Mouse (Mus musculus) MEL (cell line): Measurements from ENCODE around the gene Gm42417.

ENCODE experiments used
- CTCF ChIP-seq, 3 experiments: IDR thresholded peaks in 2 of 3; conservative IDR thresholded peaks in 1 of 3; 2 replicates each; pipeline ENCODE4 v1.5.1; 2011 to 2012; ENCODE audit warnings: low read length in 3 of 3, low read depth in 2 of 3, mild to moderate bottlenecking in 2 of 3, improper control_type of control experiment in 1 of 3, inconsistent platforms in 1 of 3, mixed read lengths in 1 of 3, moderate library complexity in 1 of 3; ENCODE audit not compliant: control insufficient read depth in 1 of 3, insufficient read depth in 1 of 3, poor library complexity in 1 of 3, severe bottlenecking in 1 of 3
- EP300 ChIP-seq, 2 experiments: IDR thresholded peaks; 2 replicates each; pipeline ENCODE4 v1.6.1; 2011; ENCODE audit warnings: improper control_type of control experiment in 2 of 2, low read length in 2 of 2, low read depth in 1 of 2, mild to moderate bottlenecking in 1 of 2
- MAX ChIP-seq: IDR thresholded peaks from 2 replicates; pipeline ENCODE4 v1.6.1; 2011; ENCODE audit warnings: low read length, improper control_type of control experiment
- MYC ChIP-seq: IDR thresholded peaks from 2 replicates; pipeline ENCODE4 v1.6.1; 2011; ENCODE audit warnings: low read depth, mild to moderate bottlenecking, low read length, improper control_type of control experiment, moderate library complexity
- USF1 ChIP-seq: IDR thresholded peaks from 2 replicates; pipeline ENCODE4 v1.6.1; 2014; ENCODE audit warnings: low read depth, mild to moderate bottlenecking, inconsistent platforms, low read length, improper control_type of control experiment, moderate library complexity

DNA sequence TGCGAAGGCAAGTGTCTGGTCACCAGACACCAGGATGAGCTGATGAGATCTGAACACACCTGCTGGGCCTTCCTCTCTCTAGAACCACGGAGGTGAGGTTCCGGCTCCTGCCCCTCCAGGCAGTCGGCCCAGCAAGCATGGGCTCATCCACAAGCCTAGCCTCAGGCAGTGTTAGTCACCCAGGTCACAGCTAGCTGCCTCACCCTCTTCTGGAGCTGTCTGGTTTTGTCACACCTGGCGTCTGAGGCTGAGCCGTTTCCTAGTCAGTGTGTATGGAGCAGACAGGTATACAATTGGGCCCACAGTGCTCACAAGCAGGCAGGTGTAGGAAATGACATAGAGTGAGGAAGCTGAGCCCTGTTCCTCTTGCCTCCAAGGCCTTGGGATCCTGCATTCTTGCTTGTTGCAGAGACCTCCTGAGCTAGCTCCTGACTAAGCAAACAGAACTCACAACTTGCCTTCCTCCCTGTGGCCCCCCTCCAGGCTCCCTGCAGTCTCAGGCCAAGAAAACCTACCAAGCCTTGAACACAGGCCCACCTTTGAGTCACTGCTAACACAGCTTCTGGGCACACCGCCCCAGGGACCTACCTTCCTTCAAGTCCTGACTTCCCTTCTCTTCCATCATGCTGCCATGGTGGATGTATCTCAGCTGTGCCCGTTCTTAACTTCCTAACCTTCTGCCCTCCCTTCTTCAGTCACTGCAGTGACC is 44.3 kb upstream of the Gm42417 start:
- TF ChIP-seq MAX (no peak), CTCF (IDR thresholded peaks at IDR 0.05 in 2 of 3, conservative IDR thresholded peaks at IDR 0.05 in 1 of 3; ENCODE audit: control insufficient read depth in 1 of 3, insufficient read depth in 1 of 3, low read depth in 2 of 3, low read length in 3 of 3, poor library complexity in 1 of 3, severe bottlenecking in 1 of 3) (no peak), USF1 (no peak), MYC (no peak), EP300 (IDR thresholded peaks at IDR 0.05; ENCODE audit: low read depth in 1 of 2, low read length in 2 of 2) (no peak)
